Mouse (Mus musculus) hindbrain, embryonic 10.5 days (tissue): Measurements from ENCODE around the gene Olfr809. TPM values are rescaled to one million over a fixed set of nuclear protein-coding genes. Genes with fewer than 3 reads are reported as not detected.

Experiments used
- DNase-seq: peaks from one replicate; pipeline ENCODE4 v3.0.0-alpha.2; 2017; ENCODE audit warnings: low spot score
- H3K27ac ChIP-seq: fragments of 300-500 bp; sonication (generic); 2 replicates; pipeline ENCODE4 v1.5.1; 2016; ENCODE audit warnings: mild to moderate bottlenecking, moderate library complexity
- H3K27me3 ChIP-seq: fragments of 300-500 bp; sonication (generic); 2 replicates; pipeline ENCODE4 v1.6.1; 2016; ENCODE audit warnings: mild to moderate bottlenecking; ENCODE audit not compliant: poor library complexity, insufficient read depth, severe bottlenecking
- H3K36me3 ChIP-seq: fragments of 300-500 bp; sonication (generic); 2 replicates; pipeline ENCODE4 v1.6.1; 2016; ENCODE audit warnings: mild to moderate bottlenecking, moderate library complexity
- H3K4me1 ChIP-seq: fragments of 300-500 bp; sonication (generic); replicated peaks from 2 replicates; pipeline ENCODE4 v1.6.1; 2016; ENCODE audit warnings: mild to moderate bottlenecking
- H3K4me3 ChIP-seq: fragments of 300-500 bp; sonication (generic); 2 replicates; pipeline ENCODE4 v1.5.1; 2016; ENCODE audit warnings: mild to moderate bottlenecking, moderate library complexity
- H3K9me3 ChIP-seq: fragments of 300-500 bp; sonication (generic); 2 replicates; pipeline ENCODE4 v1.6.1; 2016; ENCODE audit warnings: mild to moderate bottlenecking, moderate library complexity
- WGBS: fragments of 180-500 bp; shearing (Covaris S2); methylation state at CpG from one replicate; pipeline ENCODE4 v1.1.7; 2016; 5-methylcytosine and 5-hydroxymethylcytosine counted together
- polyA plus RNA-seq: library from polyadenylated mRNA; unstranded; fragments of >200 nt; fragmentation: Nextera tagmentation; extraction: Ambion mirVana; gene quantifications from 2 replicates; pipeline ENCODE4 v1.2.1, GENCODE M21; 2016

Gene Olfr809
- not detected in 2 replicates for polyA plus RNA-seq

- Histone ChIP-seq H3K9me3 (no peaks in the 10 kb centered on the region), H3K4me3 (no peak within 1 kb of the TSS), H3K36me3 (no peaks in the 10 kb centered on the region), H3K27me3 (no peaks in the 10 kb centered on the region), H3K27ac (no peak within 1 kb of the TSS), H3K4me1 (no peaks in the 10 kb centered on the region)
- DNase-seq, result no peak
These were observed at the start of gene Olfr809 for GRCm38 (mm10) chr10:129774338-129774737. Gene Olfr809 (plus strand): TSS chr10:129774638.

- Histone ChIP-seq H3K36me3 (no peaks in the 10 kb centered on the region), H3K4me3 (no peak within 1 kb of the TSS), H3K9me3 (no peaks in the 10 kb centered on the region), H3K27me3 (no peaks in the 10 kb centered on the region), H3K4me1 (no peaks in the 10 kb centered on the region), H3K27ac (no peak within 1 kb of the TSS)
- 92% methylated on average over 2 of the region's 2 CpGs for WGBS
- no peak for DNase-seq
These were observed 45.2 kb upstream of the Olfr809 start, which contains the start of gene Olfr805 for GRCm38 (mm10) chr10:129729275-129729674. Gene Olfr805 (minus strand): TSS chr10:129729375.

GRCm38 (mm10) chr10:129741821-129742220 lies 32.6 kb upstream of the Olfr809 start, which contains the start of gene Olfr806:
Gene Olfr806 (minus strand): TSS chr10:129741921.
- Histone ChIP-seq H3K4me3 (no peak within 1 kb of the TSS), H3K4me1 (no peaks in the 10 kb centered on the region), H3K9me3 (no peaks in the 10 kb centered on the region), H3K36me3 (no peaks in the 10 kb centered on the region), H3K27me3 (no peaks in the 10 kb centered on the region), H3K27ac (no peak within 1 kb of the TSS)
- DNase-seq, result no peak

- no peaks in the 10 kb centered on the region for H3K4me1 ChIP-seq
- no peaks in the 10 kb centered on the region for H3K27me3 ChIP-seq
- H3K4me3 ChIP-seq, result no peak within 1 kb of the TSS
- DNase-seq, result no peak
- H3K36me3 ChIP-seq, result no peaks in the 10 kb centered on the region
- no peaks in the 10 kb centered on the region for H3K9me3 ChIP-seq
- H3K27ac ChIP-seq, result no peak within 1 kb of the TSS
- 83% methylated on average over 1 of the region's 1 CpGs for WGBS
These were observed 16.7 kb upstream of the Olfr809 start, which contains the start of gene Olfr807 for GRCm38 (mm10) chr10:129757693-129758092. Gene Olfr807 (minus strand): TSS chr10:129757793.

GRCm38 (mm10) chr10:129765182-129765581 lies 9.3 kb upstream of the Olfr809 start, which contains the start of gene Olfr808:
Gene Olfr808 (plus strand): TSS chr10:129765482.
- 91% methylated on average over 1 of the region's 1 CpGs for WGBS
- Histone ChIP-seq H3K4me3 (no peak within 1 kb of the TSS), H3K36me3 (no peaks in the 10 kb centered on the region), H3K4me1 (no peaks in the 10 kb centered on the region), H3K9me3 (no peaks in the 10 kb centered on the region), H3K27me3 (no peaks in the 10 kb centered on the region), H3K27ac (no peak within 1 kb of the TSS)
- no peak for DNase-seq

DNA sequence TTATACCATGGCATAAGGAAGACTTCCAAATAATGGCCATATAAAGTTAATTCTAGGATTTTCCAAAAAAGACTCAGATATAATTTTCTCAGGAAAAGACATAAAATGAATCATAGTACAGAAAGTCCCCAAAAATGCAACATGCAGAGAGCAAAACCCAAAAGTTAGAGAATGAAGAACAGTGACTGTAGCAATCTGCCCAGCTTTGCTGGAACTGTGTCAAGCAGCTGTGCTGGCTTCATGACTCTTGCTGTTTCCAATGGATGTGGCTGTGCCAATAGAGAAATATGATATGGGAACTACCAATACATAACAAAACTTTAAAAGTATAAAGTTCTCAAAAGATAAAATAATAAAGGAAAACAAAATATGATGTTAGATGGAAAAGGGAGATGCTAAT lies 3.7 kb downstream of the Olfr809 start:
- H3K9me3 ChIP-seq, result no peaks in the 10 kb centered on the region
- H3K27me3 ChIP-seq, result no peaks in the 10 kb centered on the region
- no peak for DNase-seq
- H3K36me3 ChIP-seq, result no peaks in the 10 kb centered on the region
- no peak overlapping the region for H3K4me3 ChIP-seq
- H3K27ac ChIP-seq, result no peak overlapping the region
- H3K4me1 ChIP-seq, result no peaks in the 10 kb centered on the region

DNA sequence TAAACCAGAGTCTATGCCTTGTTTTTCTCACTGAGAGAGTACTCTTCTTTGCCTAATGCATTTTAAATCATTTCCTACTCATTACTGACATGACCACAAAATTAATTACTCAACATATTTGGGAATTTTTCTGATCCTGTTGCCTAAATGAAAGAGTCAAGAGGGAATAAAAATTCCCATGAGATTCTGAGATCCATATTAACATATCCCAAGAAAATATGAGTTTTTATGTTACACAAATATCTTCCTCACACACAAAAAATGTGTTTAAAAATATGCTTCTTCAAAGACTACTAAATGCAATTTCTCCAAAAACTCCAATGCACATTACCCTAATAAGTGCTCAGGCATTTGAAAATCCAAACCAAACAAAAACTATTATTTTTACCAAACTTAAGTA lies 20.4 kb downstream of the Olfr809 start, which contains the start of gene Olfr810:
Gene Olfr810, minus strand, starts transcription at position 101 of the 400 bp plus-strand sequence.
- H3K27me3 ChIP-seq, result no peaks in the 10 kb centered on the region
- no peaks in the 10 kb centered on the region for H3K4me1 ChIP-seq
- H3K36me3 ChIP-seq, result no peaks in the 10 kb centered on the region
- no peak within 1 kb of the TSS for H3K4me3 ChIP-seq
- no peak for DNase-seq
- H3K9me3 ChIP-seq, result no peaks in the 10 kb centered on the region
- H3K27ac ChIP-seq, result no peak within 1 kb of the TSS

DNA sequence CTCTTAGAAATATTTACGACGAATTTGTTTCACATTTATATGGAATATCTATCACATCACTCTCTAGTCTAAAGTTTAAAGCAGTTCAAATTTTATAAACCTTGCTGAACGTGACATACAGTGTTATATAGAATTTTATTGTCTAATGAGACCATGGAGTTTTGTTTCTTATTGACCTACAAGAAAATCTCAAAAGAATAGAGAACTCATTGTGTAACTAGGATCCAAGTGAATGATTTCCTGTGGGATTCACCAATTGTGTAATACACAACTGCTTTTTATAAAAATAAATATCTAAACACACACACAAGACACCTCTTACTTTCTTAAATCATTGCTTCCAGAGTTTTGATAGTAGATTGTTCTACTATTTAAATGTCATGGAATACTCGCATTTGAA lies 29.9 kb downstream of the Olfr809 start, which contains the start of gene Olfr811:
Gene Olfr811, minus strand, starts transcription at position 101 of the 400 bp plus-strand sequence.
- Histone ChIP-seq H3K9me3 (no peaks in the 10 kb centered on the region), H3K4me1 (no peaks in the 10 kb centered on the region), H3K36me3 (no peaks in the 10 kb centered on the region), H3K4me3 (no peak within 1 kb of the TSS), H3K27ac (no peak within 1 kb of the TSS), H3K27me3 (no peaks in the 10 kb centered on the region)
- DNase-seq, result no peak
- 89% methylated on average over 4 of the region's 4 CpGs for WGBS

Other genes starting within 250 kb of the Olfr809 start
- not detected in 2 replicates for gene Olfr792, start 235.5 kb upstream of the Olfr809 start, polyA plus RNA-seq
- gene Olfr794, start 207.0 kb upstream of the Olfr809 start, polyA plus RNA-seq, result not detected in 2 replicates
- gene Olfr796, start 162.1 kb upstream of the Olfr809 start, polyA plus RNA-seq, result not detected in 2 replicates
- not detected in 2 replicates for gene Olfr798, start 146.7 kb upstream of the Olfr809 start, polyA plus RNA-seq
- gene Olfr799, start 137.2 kb upstream of the Olfr809 start, polyA plus RNA-seq, result not detected in 2 replicates
- not detected in 2 replicates for gene Olfr800, start 116.9 kb upstream of the Olfr809 start, polyA plus RNA-seq
- gene Olfr801, start 100.8 kb upstream of the Olfr809 start, polyA plus RNA-seq, result not detected in 2 replicates
- not detected in 2 replicates for gene Olfr802, start 86.5 kb upstream of the Olfr809 start, polyA plus RNA-seq
- gene Olfr803, start 80.4 kb upstream of the Olfr809 start, polyA plus RNA-seq, result not detected in 2 replicates
- gene Olfr804, start 71.4 kb upstream of the Olfr809 start, polyA plus RNA-seq, result not detected in 2 replicates
- not detected in 2 replicates for gene Olfr805, start 45.3 kb upstream of the Olfr809 start, polyA plus RNA-seq
- gene Olfr806, start 32.7 kb upstream of the Olfr809 start, polyA plus RNA-seq, result not detected in 2 replicates
- gene Olfr807, start 16.8 kb upstream of the Olfr809 start, polyA plus RNA-seq, result not detected in 2 replicates
- not detected in 2 replicates for gene Olfr808, start 9.2 kb upstream of the Olfr809 start, polyA plus RNA-seq
- gene Olfr810, start 20.3 kb downstream of the Olfr809 start, polyA plus RNA-seq, result not detected in 2 replicates
- gene Olfr811, start 29.8 kb downstream of the Olfr809 start, polyA plus RNA-seq, result not detected in 2 replicates
- gene Olfr812, start 71.5 kb downstream of the Olfr809 start, polyA plus RNA-seq, result not detected in 2 replicates
- not detected in 2 replicates for gene Olfr813, start 80.7 kb downstream of the Olfr809 start, polyA plus RNA-seq
- not detected in 2 replicates for gene Olfr814, start 105.2 kb downstream of the Olfr809 start, polyA plus RNA-seq
- gene Olfr815, start 131.2 kb downstream of the Olfr809 start, polyA plus RNA-seq, result not detected in 2 replicates
- not detected in 2 replicates for gene Olfr816, start 141.0 kb downstream of the Olfr809 start, polyA plus RNA-seq
- gene Olfr818, start 174.5 kb downstream of the Olfr809 start, polyA plus RNA-seq, result not detected in 2 replicates
- gene Olfr819, start 192.6 kb downstream of the Olfr809 start, polyA plus RNA-seq, result not detected in 2 replicates
- not detected in 2 replicates for gene Olfr247, start 201.5 kb downstream of the Olfr809 start, polyA plus RNA-seq
- not detected in 2 replicates for gene Gm10310, start 210.4 kb downstream of the Olfr809 start, polyA plus RNA-seq
- gene Olfr820, start 238.0 kb downstream of the Olfr809 start, polyA plus RNA-seq, result not detected in 2 replicates